Mouse (Mus musculus) cortical plate, adult 2 months (tissue): ENCODE data around the gene Prlhr.

Experiments used
- CTCF ChIP-seq: fragments of 200-500 bp; IDR thresholded peaks from 2 replicates; pipeline ENCODE4 v1.5.1; 2011; ENCODE audit warnings: mild to moderate bottlenecking, control low read depth, low read length; ENCODE audit not compliant: insufficient read depth; ENCODE audit errors: extremely low read depth
- POLR2A ChIP-seq: fragments of 200-500 bp; IDR thresholded peaks from 2 replicates; pipeline ENCODE4 v1.6.1; 2011; ENCODE audit warnings: mild to moderate bottlenecking, low read length, control low read depth; ENCODE audit not compliant: insufficient read depth; ENCODE audit errors: extremely low read depth

DNA sequence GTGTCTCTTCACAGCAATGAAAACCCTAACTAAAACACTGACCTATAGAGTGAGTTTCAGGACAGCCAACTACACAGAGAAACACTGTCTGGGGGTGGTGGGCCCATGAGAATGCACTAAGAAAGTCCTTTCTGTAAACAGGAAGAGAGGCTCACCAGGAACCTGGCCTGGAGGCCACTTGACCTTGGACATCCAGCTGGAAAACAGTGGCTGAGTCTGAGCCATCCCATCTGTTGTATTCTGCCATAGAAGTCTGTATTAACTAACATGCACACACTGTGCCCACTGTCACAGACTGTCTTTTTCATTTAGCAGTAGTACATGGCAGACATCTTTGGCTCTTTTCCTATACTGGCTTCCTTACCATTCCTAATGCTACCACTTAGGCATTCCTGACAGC lies 32.1 kb upstream of the Prlhr start:
- no peak for TF ChIP-seq CTCF
- no peak for TF ChIP-seq POLR2A
